Mouse (Mus musculus) central nervous system, embryonic 18 days (tissue): ENCODE data around the gene Arl8a. TPM values are rescaled to one million over a fixed set of nuclear protein-coding genes. Genes with fewer than 3 reads are reported as not detected.

Experiments used
- polyA plus RNA-seq: library from polyadenylated mRNA; depleted of rRNA; stranded (reverse); fragments of >200 nt; gene quantifications from 2 replicates; pipeline ENCODE4 v1.2.3, GENCODE M21; 2012; rRNA removed

Arl8a gene
- 448 and 480 TPM in 2 replicates for polyA plus RNA-seq

GRCm38 (mm10) chr1:135146077-135146945 lies at the start of gene Arl8a:
Arl8a (plus strand) TSS chr1:135146824.

GRCm38 (mm10) chr1:135105124-135105523 lies 41.5 kb upstream of the Arl8a start, which contains the start of gene Lgr6:
Lgr6 (minus strand) TSS chr1:135105276.

GRCm38 (mm10) chr1:135132473-135132872 lies 14.2 kb upstream of the Arl8a start, which contains the start of gene Ptpn7:
Ptpn7 (plus strand) TSS chr1:135132700.

GRCm38 (mm10) chr1:135167435-135167834 lies 20.8 kb downstream of the Arl8a start, which contains the start of gene Gpr37l1:
Gpr37l1 (minus strand) TSS chr1:135167681.

Other genes with a start within 250 kb of the Arl8a start
- 16.1 and 19.7 TPM in 2 replicates for gene Ppp1r12b, start 190.9 kb upstream of the Arl8a start, polyA plus RNA-seq
- 8.8 and 9.0 TPM in 2 replicates for gene Ube2t, start 184.3 kb upstream of the Arl8a start, polyA plus RNA-seq
- 0.69 and 0.95 TPM in 2 replicates for gene Lgr6, start 41.5 kb upstream of the Arl8a start, polyA plus RNA-seq
- 0.13 and 0.16 TPM in 2 replicates for gene Ptpn7, start 14.1 kb upstream of the Arl8a start, polyA plus RNA-seq
- gene Gpr37l1, start 20.9 kb downstream of the Arl8a start, polyA plus RNA-seq, result 3.6 and 4.9 TPM in 2 replicates
- gene Elf3, start 111.7 kb downstream of the Arl8a start, polyA plus RNA-seq, result 0.21 and 1.3 TPM in 2 replicates
- 48.3 and 49.5 TPM in 2 replicates for gene Rnpep, start 137.3 kb downstream of the Arl8a start, polyA plus RNA-seq
- gene Timm17a, start 167.0 kb downstream of the Arl8a start, polyA plus RNA-seq, result 50.9 and 56.6 TPM in 2 replicates
- 0.21 and 0.32 TPM in 2 replicates for gene Lmod1, start 178.0 kb downstream of the Arl8a start, polyA plus RNA-seq
- gene Shisa4, start 228.4 kb downstream of the Arl8a start, polyA plus RNA-seq, result 61.4 and 62.5 TPM in 2 replicates